ENCODE assay signal across 9 mouse cellular contexts in the genomic region with DNA sequence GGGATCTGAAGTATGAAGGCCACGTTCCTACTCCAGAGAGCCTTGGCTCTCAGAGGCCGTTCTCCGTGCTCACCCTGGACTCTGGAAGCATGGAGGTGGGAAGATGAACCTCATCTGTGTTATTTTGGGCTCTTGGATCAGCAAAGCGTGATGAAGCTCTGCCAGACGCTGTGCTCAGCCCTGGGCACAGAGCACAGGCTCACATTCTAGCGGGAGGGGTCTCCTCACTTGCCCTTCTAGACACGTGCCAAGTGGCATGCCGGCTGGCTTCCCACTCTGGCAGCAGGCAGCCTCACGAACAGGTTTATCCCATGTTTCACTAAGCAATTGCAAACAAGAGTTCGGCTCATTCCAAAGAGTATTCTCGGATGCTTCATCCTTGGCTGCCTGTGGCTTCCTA.
A peak's percentile ranks its signal among the peaks of the same experiment; 100 is the strongest.
DNase-seq lines count a peak whose midpoint lies in the region; ATAC-seq and TF ChIP-seq lines count a peak whose summit lies in the region.
"Had no signal": no experiment of that assay in that cellular context is flagged by ENCODE, and none has a peak within 500 bp of the region (broad histone marks: within the 10 kb centered on the region; RNA-seq: fewer than 3 reads in every experiment).

No protein-coding gene starts in this region.

- no peak overlapping the region for H3K27ac ChIP-seq in midbrain, postnatal 0 days (ENCODE audit: low read depth, low read length)
- H3K27ac ChIP-seq in midbrain, embryonic 14.5 days (replicated peaks; ENCODE audit: low read depth, low read length), result no peak overlapping the region

- no peaks in the 10 kb centered on the region for H3K4me1 ChIP-seq in midbrain, postnatal 0 days (ENCODE audit: insufficient read depth, low read length)
- H3K4me1 ChIP-seq in midbrain, embryonic 14.5 days (ENCODE audit: control insufficient read depth, insufficient read depth, low read length), result peaks cover 7% of the 10 kb centered on the region; the same call in 1 of the 2 replicates

- no peak overlapping the region for H3K4me3 ChIP-seq in midbrain, postnatal 0 days (ENCODE audit: low read depth, low read length)
- H3K4me3 ChIP-seq in midbrain, embryonic 14.5 days (replicated peaks; ENCODE audit: low read depth, low read length), result no peak overlapping the region

- DNase-seq in midbrain, postnatal 0 days (ENCODE audit: low spot score), result peak; percentile 76
- no peak for DNase-seq in midbrain, embryonic 14.5 days
- peak; percentile 65 for DNase-seq in gastrocnemius, postnatal 10 days
- DNase-seq in layer of hippocampus, postnatal 36 days, result peak; percentile 55 to 63
- no peak for DNase-seq in embryo, embryonic 10.5 days (ENCODE audit: low spot score)
- DNase-seq in urinary bladder, adult 18-20 months (ENCODE audit: low spot score in 2 of 2), result no peak
- DNase-seq in liver, result no peak
- DNase-seq: lung, embryonic 14.5 days had no signal

- no peaks in the 10 kb centered on the region for H3K9me3 ChIP-seq in midbrain, postnatal 0 days (ENCODE audit: low read length)
- H3K9me3 ChIP-seq in midbrain, embryonic 14.5 days (ENCODE audit: control insufficient read depth, low read length), result no peaks in the 10 kb centered on the region

- ATAC-seq in midbrain, postnatal 0 days (ENCODE audit: low FRiP score), result no peak
- no peak for ATAC-seq in midbrain, embryonic 14.5 days (ENCODE audit: low FRiP score, low TSS enrichment)
- no peak for ATAC-seq in inflammation-experienced regulatory T-cells, adult 6 months

- no peaks in the 10 kb centered on the region; the same call in 1 of the 2 replicates for H3K27me3 ChIP-seq in midbrain, postnatal 0 days (ENCODE audit: insufficient read depth, low read length)
- H3K27me3 ChIP-seq in midbrain, embryonic 14.5 days (ENCODE audit: control insufficient read depth, insufficient read depth, low read length), result no peaks in the 10 kb centered on the region

- H3K9ac ChIP-seq in midbrain, postnatal 0 days (replicated peaks; ENCODE audit: low read length, poor library complexity, severe bottlenecking), result no peak overlapping the region
- no peak overlapping the region for H3K9ac ChIP-seq in midbrain, embryonic 14.5 days (replicated peaks; ENCODE audit: low read length)
- H3K9ac ChIP-seq: lung, embryonic 14.5 days had no signal

- TF ChIP-seq CTCF in midbrain, postnatal 0 days (IDR thresholded peaks at IDR 0.05), result no peak

- 75% methylated on average over 11 of the region's 11 CpGs for WGBS in midbrain, postnatal 0 days
- WGBS in midbrain, embryonic 14.5 days, result 87% methylated on average over 11 of the region's 11 CpGs

- no peak overlapping the region for H3K4me2 ChIP-seq in midbrain, postnatal 0 days (ENCODE audit: low read depth, low read length, poor library complexity, severe bottlenecking)
- no peak overlapping the region for H3K4me2 ChIP-seq in midbrain, embryonic 14.5 days (ENCODE audit: low read length)
- H3K4me2 ChIP-seq: lung, embryonic 14.5 days had no signal

- no peaks in the 10 kb centered on the region for H3K36me3 ChIP-seq in midbrain, postnatal 0 days (ENCODE audit: insufficient read depth, low read length)
- no peaks in the 10 kb centered on the region for H3K36me3 ChIP-seq in midbrain, embryonic 14.5 days (ENCODE audit: control insufficient read depth, insufficient read depth, low read length)

Comparison
In these comparisons a context has a peak if more than half of its experiments do, and no peak if none do; other contexts are left out.
1. DNase-seq: peak in midbrain, postnatal 0 days (single experiment), gastrocnemius, postnatal 10 days (single experiment) and layer of hippocampus, postnatal 36 days (2 of 2); none in midbrain, embryonic 14.5 days (single experiment), embryo, embryonic 10.5 days (single experiment), urinary bladder, adult 18-20 months (0 of 2) and liver (single experiment).